Mouse (Mus musculus) embryonic facial prominence, embryonic 13.5 days (tissue): ENCODE measurements at regions not wholly inside any gene's neighbourhood (a gene's known extent, or its start where the extent isn't known, plus 50 kb on each side); places are given as distances from the start of the nearest gene placed in this dataset.
A peak's percentile ranks its signal among the peaks of the same experiment; 100 is the strongest.

Experiments
- ATAC-seq: fragments of 200-750 bp; cut with Nextera tagmentation; 2 replicates; pipeline ENCODE4 v1.8.0; 2017; ENCODE audit warnings: low read depth; ENCODE audit not compliant: insufficient number of reproducible peaks, insufficient read depth, low FRiP score, low TSS enrichment
- H3K27ac ChIP-seq: fragments of 300-500 bp; sonication (generic); 2 replicates; pipeline ENCODE4 v1.5.1; 2015; ENCODE audit warnings: moderate library complexity, mild to moderate bottlenecking, inconsistent platforms
- H3K27me3 ChIP-seq: fragments of 300-500 bp; sonication (generic); 2 replicates; pipeline ENCODE4 v1.6.1; 2015; ENCODE audit warnings: mild to moderate bottlenecking, inconsistent platforms
- H3K36me3 ChIP-seq: fragments of 300-500 bp; sonication (generic); 2 replicates; pipeline ENCODE4 v1.6.1; 2015; ENCODE audit warnings: mild to moderate bottlenecking, inconsistent platforms
- H3K4me1 ChIP-seq: fragments of 300-500 bp; sonication (generic); 2 replicates; pipeline ENCODE4 v1.6.1; 2015; ENCODE audit warnings: inconsistent platforms
- H3K4me2 ChIP-seq: fragments of 300-500 bp; sonication (generic); 2 replicates; pipeline ENCODE4 v1.6.1; 2015; ENCODE audit warnings: moderate library complexity, mild to moderate bottlenecking, inconsistent platforms
- H3K4me3 ChIP-seq: fragments of 300-500 bp; sonication (generic); 2 replicates; pipeline ENCODE4 v1.5.1; 2015; ENCODE audit warnings: mild to moderate bottlenecking, inconsistent platforms
- H3K9ac ChIP-seq: fragments of 300-500 bp; sonication (generic); 2 replicates; pipeline ENCODE4 v1.6.1; 2015; ENCODE audit warnings: mild to moderate bottlenecking, inconsistent platforms
- H3K9me3 ChIP-seq: fragments of 300-500 bp; sonication (generic); 2 replicates; pipeline ENCODE4 v1.6.1; 2016; ENCODE audit warnings: inconsistent platforms
- WGBS: fragments of 180-500 bp; shearing (Covaris S2); methylation state at CpG from one replicate; pipeline ENCODE4 v1.1.7; 2015; ENCODE audit warnings: mixed read lengths; 5-methylcytosine and 5-hydroxymethylcytosine counted together

GRCm38 (mm10) chr5:64433786-64434185, 277.7 kb downstream of the Tbc1d1 start:
- 89% methylated on average over 5 of the region's 5 CpGs for WGBS
- no peaks in the 10 kb centered on the region for H3K27me3 ChIP-seq
- H3K27ac ChIP-seq = no peak overlapping the region
- no peak overlapping the region for H3K9ac ChIP-seq
- no peak overlapping the region for H3K4me2 ChIP-seq
- H3K9me3 ChIP-seq = no peaks in the 10 kb centered on the region
- H3K4me3 ChIP-seq = no peak overlapping the region
- peaks cover 14% of the 10 kb centered on the region for H3K4me1 ChIP-seq
- H3K36me3 ChIP-seq = no peaks in the 10 kb centered on the region
- ATAC-seq = no peak

GRCm38 (mm10) chr5:64435491-64435890, 279.4 kb downstream of the Tbc1d1 start:
- no peak for ATAC-seq
- Histone ChIP-seq H3K4me2 (no peak overlapping the region), H3K9me3 (no peaks in the 10 kb centered on the region), H3K27ac (no peak overlapping the region), H3K4me3 (no peak overlapping the region), H3K4me1 (peaks cover 14% of the 10 kb centered on the region), H3K9ac (no peak overlapping the region), H3K36me3 (no peaks in the 10 kb centered on the region), H3K27me3 (no peaks in the 10 kb centered on the region)
- WGBS = 54% methylated on average over 3 of the region's 3 CpGs

GRCm38 (mm10) chr5:64435958-64436357, 279.9 kb downstream of the Tbc1d1 start:
- Histone ChIP-seq H3K4me2 (no peak overlapping the region), H3K4me1 (peaks cover 14% of the 10 kb centered on the region), H3K36me3 (no peaks in the 10 kb centered on the region), H3K9ac (no peak overlapping the region), H3K27me3 (no peaks in the 10 kb centered on the region), H3K9me3 (no peaks in the 10 kb centered on the region), H3K27ac (no peak overlapping the region), H3K4me3 (no peak overlapping the region)
- WGBS = 72% methylated on average over 2 of the region's 2 CpGs
- no peak for ATAC-seq

GRCm38 (mm10) chr5:64437720-64438119, 281.6 kb downstream of the Tbc1d1 start:
- H3K36me3 ChIP-seq = no peaks in the 10 kb centered on the region
- ATAC-seq = no peak
- WGBS = 63% methylated on average over 5 of the region's 5 CpGs
- H3K4me2 ChIP-seq = no peak overlapping the region
- H3K4me1 ChIP-seq = peaks cover 24% of the 10 kb centered on the region
- no peak overlapping the region for H3K9ac ChIP-seq
- H3K4me3 ChIP-seq = no peak overlapping the region
- H3K27ac ChIP-seq = peak overlapping the region; percentile 33; the same call in 1 of the 2 replicates
- H3K9me3 ChIP-seq = no peaks in the 10 kb centered on the region
- H3K27me3 ChIP-seq = no peaks in the 10 kb centered on the region

- H3K4me1 ChIP-seq = peaks cover 24% of the 10 kb centered on the region
- H3K9me3 ChIP-seq = no peaks in the 10 kb centered on the region
- H3K27ac ChIP-seq = no peak overlapping the region
Measured at GRCm38 (mm10) chr5:64438446-64439134, 282.5 kb downstream of the Tbc1d1 start.

GRCm38 (mm10) chr5:64447847-64448246, 291.7 kb downstream of the Tbc1d1 start:
- WGBS = 56% methylated on average over 4 of the region's 4 CpGs
- no peak for ATAC-seq

More at GRCm38 (mm10) chr5:64438446-64439134, 282.5 kb downstream of the Tbc1d1 start:
- ATAC-seq = no peak
- Histone ChIP-seq H3K9ac (no peak overlapping the region), H3K4me3 (no peak overlapping the region), H3K27me3 (no peaks in the 10 kb centered on the region), H3K36me3 (no peaks in the 10 kb centered on the region), H3K4me2 (no peak overlapping the region)
- 75% methylated on average over 13 of the region's 13 CpGs for WGBS

GRCm38 (mm10) chr5:64452668-64453334, 296.7 kb downstream of the Tbc1d1 start:
- no peak overlapping the region for H3K9ac ChIP-seq
- 0 out of 2 replicates have a peak, but pooled peaks cover 9% of the 10 kb centered on the region for H3K4me1 ChIP-seq
- ATAC-seq = no peak
- no peak overlapping the region for H3K4me3 ChIP-seq
- no peak overlapping the region for H3K4me2 ChIP-seq
- no peaks in the 10 kb centered on the region for H3K36me3 ChIP-seq
- no peak overlapping the region for H3K27ac ChIP-seq
- H3K27me3 ChIP-seq = no peaks in the 10 kb centered on the region
- WGBS = 24% methylated on average over 1 of the region's 1 CpGs
- H3K9me3 ChIP-seq = no peaks in the 10 kb centered on the region

More at GRCm38 (mm10) chr5:64447847-64448246, 291.7 kb downstream of the Tbc1d1 start:
- Histone ChIP-seq H3K4me3 (no peak overlapping the region), H3K4me1 (0 out of 2 replicates have a peak, but pooled peaks cover 3% of the 10 kb centered on the region), H3K9me3 (no peaks in the 10 kb centered on the region), H3K36me3 (no peaks in the 10 kb centered on the region), H3K9ac (no peak overlapping the region), H3K27me3 (no peaks in the 10 kb centered on the region), H3K27ac (no peak overlapping the region), H3K4me2 (no peak overlapping the region)

- Histone ChIP-seq H3K27ac (no peak overlapping the region), H3K27me3 (no peaks in the 10 kb centered on the region; the same call in 1 of the 2 replicates), H3K4me1 (no peaks in the 10 kb centered on the region; the same call in 1 of the 2 replicates), H3K36me3 (no peaks in the 10 kb centered on the region), H3K4me2 (no peak overlapping the region), H3K9me3 (no peaks in the 10 kb centered on the region), H3K4me3 (no peak overlapping the region), H3K9ac (no peak overlapping the region)
- ATAC-seq = no peak
- 82% methylated on average over 5 of the region's 5 CpGs for WGBS
Measured at GRCm38 (mm10) chr5:64459807-64460206, 303.7 kb downstream of the Tbc1d1 start.

GRCm38 (mm10) chr5:64460891-64461290, 304.8 kb downstream of the Tbc1d1 start:
- no peaks in the 10 kb centered on the region for H3K36me3 ChIP-seq
- H3K4me2 ChIP-seq = no peak overlapping the region
- H3K9me3 ChIP-seq = no peaks in the 10 kb centered on the region
- no peaks in the 10 kb centered on the region; the same call in 1 of the 2 replicates for H3K27me3 ChIP-seq
- H3K4me3 ChIP-seq = no peak overlapping the region
- WGBS = 96% methylated on average over 1 of the region's 1 CpGs
- H3K27ac ChIP-seq = no peak overlapping the region
- no peak overlapping the region for H3K9ac ChIP-seq
- ATAC-seq = no peak
- no peaks in the 10 kb centered on the region; the same call in 1 of the 2 replicates for H3K4me1 ChIP-seq

- 83% methylated on average over 4 of the region's 4 CpGs for WGBS
- H3K27ac ChIP-seq = no peak overlapping the region
- H3K9me3 ChIP-seq = no peaks in the 10 kb centered on the region
- no peak overlapping the region for H3K9ac ChIP-seq
- H3K27me3 ChIP-seq = no peaks in the 10 kb centered on the region; the same call in 1 of the 2 replicates
- no peak for ATAC-seq
- H3K4me2 ChIP-seq = no peak overlapping the region
- H3K36me3 ChIP-seq = no peaks in the 10 kb centered on the region
- H3K4me3 ChIP-seq = no peak overlapping the region
- no peaks in the 10 kb centered on the region; the same call in 1 of the 2 replicates for H3K4me1 ChIP-seq
Measured at GRCm38 (mm10) chr5:64461592-64461991, 305.5 kb downstream of the Tbc1d1 start.

- Histone ChIP-seq H3K4me2 (no peak overlapping the region), H3K36me3 (no peaks in the 10 kb centered on the region), H3K9ac (no peak overlapping the region), H3K4me1 (no peaks in the 10 kb centered on the region; the same call in 1 of the 2 replicates), H3K4me3 (no peak overlapping the region), H3K27me3 (no peaks in the 10 kb centered on the region; the same call in 1 of the 2 replicates), H3K9me3 (no peaks in the 10 kb centered on the region), H3K27ac (no peak overlapping the region)
- no peak for ATAC-seq
- WGBS = 74% methylated on average over 3 of the region's 3 CpGs
Measured at GRCm38 (mm10) chr5:64462411-64462810, 306.3 kb downstream of the Tbc1d1 start.

GRCm38 (mm10) chr5:64463570-64463969, 307.5 kb downstream of the Tbc1d1 start:
- Histone ChIP-seq H3K27ac (no peak overlapping the region), H3K36me3 (no peaks in the 10 kb centered on the region), H3K9ac (no peak overlapping the region), H3K27me3 (no peaks in the 10 kb centered on the region; the same call in 1 of the 2 replicates), H3K9me3 (no peaks in the 10 kb centered on the region), H3K4me1 (no peaks in the 10 kb centered on the region; the same call in 1 of the 2 replicates), H3K4me2 (no peak overlapping the region), H3K4me3 (no peak overlapping the region)
- WGBS = 65% methylated on average over 5 of the region's 5 CpGs
- no peak for ATAC-seq
